Mouse (Mus musculus) MEL (cell line): ENCODE measurements around the gene Ift57. TPM values are rescaled to one million over a fixed set of nuclear protein-coding genes. Genes with fewer than 3 reads are reported as not detected.
A peak's percentile ranks its signal among the peaks of the same experiment; 100 is the strongest.

Experiments used
- DNase-seq: peaks from one replicate; pipeline ENCODE4 v3.0.0; 2011; ENCODE audit warnings: low read depth, low spot score
- H3K27ac ChIP-seq: 2 replicates; pipeline ENCODE4 v1.5.1; 2012; ENCODE audit warnings: low read depth, mild to moderate bottlenecking, control low read depth, low read length, moderate library complexity; ENCODE audit not compliant: control insufficient read depth
- H3K27me3 ChIP-seq, 2 experiments: fragments of 150-350 bp in 1 of 2; sonication (generic) in 1 of 2; 2 replicates each; pipeline ENCODE4 v1.6.1; 2012; ENCODE audit warnings: low read length in 2 of 2, mild to moderate bottlenecking in 2 of 2, improper control_type of control experiment in 1 of 2, moderate library complexity in 1 of 2; ENCODE audit not compliant: insufficient read depth in 2 of 2, control insufficient read depth in 1 of 2
- H3K36me3 ChIP-seq, 2 experiments: 2 replicates each; pipeline ENCODE4 v1.6.1; 2012 to 2014; ENCODE audit warnings: low read length in 2 of 2, improper control_type of control experiment in 1 of 2, inconsistent platforms in 1 of 2, mild to moderate bottlenecking in 1 of 2; ENCODE audit not compliant: insufficient read depth in 2 of 2, control insufficient read depth in 1 of 2
- H3K4me1 ChIP-seq, 2 experiments: fragments of 150-350 bp in 1 of 2; sonication (generic) in 1 of 2; 2 replicates each; pipeline ENCODE4 v1.6.1; 2012; ENCODE audit warnings: low read length in 2 of 2, improper control_type of control experiment in 1 of 2, mild to moderate bottlenecking in 1 of 2; ENCODE audit not compliant: insufficient read depth in 2 of 2, control insufficient read depth in 1 of 2
- H3K4me3 ChIP-seq, 2 experiments: fragments of 150-350 bp in 1 of 2; sonication (generic) in 1 of 2; 2 replicates each; pipeline ENCODE4 v1.5.1; 2012; ENCODE audit warnings: low read depth in 2 of 2, low read length in 2 of 2, mild to moderate bottlenecking in 2 of 2, moderate library complexity in 2 of 2, control low read depth in 1 of 2, improper control_type of control experiment in 1 of 2; ENCODE audit not compliant: control insufficient read depth in 1 of 2, insufficient read depth in 1 of 2
- H3K79me2 ChIP-seq: 2 replicates; pipeline ENCODE4 v1.6.1; 2012; ENCODE audit warnings: mild to moderate bottlenecking, low read length, moderate library complexity; ENCODE audit not compliant: control insufficient read depth, poor library complexity, insufficient read depth
- H3K9ac ChIP-seq: 2 replicates; pipeline ENCODE4 v1.6.1; 2012; ENCODE audit warnings: low read depth, mild to moderate bottlenecking, control low read depth, low read length, moderate library complexity; ENCODE audit not compliant: control insufficient read depth, poor library complexity, severe bottlenecking
- H3K9me3 ChIP-seq: fragments of 150-350 bp; sonication (generic); replicated peaks from 2 replicates; pipeline ENCODE4 v1.6.1; 2012; ENCODE audit warnings: mild to moderate bottlenecking, low read length, improper control_type of control experiment, moderate library complexity; ENCODE audit not compliant: insufficient read depth
- BHLHE40 ChIP-seq: IDR thresholded peaks from 2 replicates; pipeline ENCODE4 v1.6.1; 2012; ENCODE audit warnings: low read depth, mild to moderate bottlenecking, inconsistent platforms, low read length, improper control_type of control experiment, borderline replicate concordance
- ELF1 ChIP-seq: IDR thresholded peaks from 2 replicates; pipeline ENCODE4 v1.6.1; 2014; ENCODE audit warnings: low read depth, mild to moderate bottlenecking, inconsistent platforms, low read length, improper control_type of control experiment, moderate library complexity
- EP300 ChIP-seq, 2 experiments: IDR thresholded peaks; 2 replicates each; pipeline ENCODE4 v1.6.1; 2011; ENCODE audit warnings: improper control_type of control experiment in 2 of 2, low read length in 2 of 2, low read depth in 1 of 2, mild to moderate bottlenecking in 1 of 2
- ETS1 ChIP-seq: IDR thresholded peaks from 2 replicates; pipeline ENCODE4 v1.6.1; 2012; ENCODE audit warnings: low read depth, mild to moderate bottlenecking, inconsistent platforms, low read length, improper control_type of control experiment, moderate library complexity
- GABPA ChIP-seq: IDR thresholded peaks from 2 replicates; pipeline ENCODE4 v1.6.1; 2012; ENCODE audit warnings: low read depth, mild to moderate bottlenecking, inconsistent platforms, low read length, improper control_type of control experiment, moderate library complexity
- GATA1 ChIP-seq: IDR thresholded peaks from 2 replicates; pipeline ENCODE4 v1.6.1; 2011; ENCODE audit warnings: low read depth, low read length, improper control_type of control experiment
- JUND ChIP-seq: IDR thresholded peaks from 2 replicates; pipeline ENCODE4 v1.6.1; 2011; ENCODE audit warnings: low read depth, mild to moderate bottlenecking, improper control_type of control experiment, low read length
- MAFK ChIP-seq: IDR thresholded peaks from 2 replicates; pipeline ENCODE4 v1.6.1; 2011; ENCODE audit warnings: low read depth, mild to moderate bottlenecking, low read length, improper control_type of control experiment, borderline replicate concordance
- MAX ChIP-seq: IDR thresholded peaks from 2 replicates; pipeline ENCODE4 v1.6.1; 2011; ENCODE audit warnings: low read length, improper control_type of control experiment
- MEF2A ChIP-seq: IDR thresholded peaks from 2 replicates; pipeline ENCODE4 v1.6.1; 2014; ENCODE audit warnings: low read depth, mild to moderate bottlenecking, inconsistent platforms, low read length, improper control_type of control experiment; ENCODE audit not compliant: poor library complexity, insufficient replicate concordance, severe bottlenecking; ENCODE audit errors: extremely low read depth
- MXI1 ChIP-seq: IDR thresholded peaks from 2 replicates; pipeline ENCODE4 v1.6.1; 2011; ENCODE audit warnings: mild to moderate bottlenecking, low read depth, low read length, improper control_type of control experiment
- MYB ChIP-seq: IDR thresholded peaks from 2 replicates; pipeline ENCODE4 v1.6.1; 2011; ENCODE audit warnings: mild to moderate bottlenecking, low read depth, low read length, improper control_type of control experiment
- MYC ChIP-seq: IDR thresholded peaks from 2 replicates; pipeline ENCODE4 v1.6.1; 2011; ENCODE audit warnings: low read depth, mild to moderate bottlenecking, low read length, improper control_type of control experiment, moderate library complexity
- NELFE ChIP-seq: IDR thresholded peaks from 2 replicates; pipeline ENCODE4 v1.6.1; 2011; ENCODE audit warnings: low read depth, low read length, improper control_type of control experiment
- POLR2A ChIP-seq, 2 experiments: IDR thresholded peaks; 2 replicates each; pipeline ENCODE4 v1.6.1; 2011 to 2012; ENCODE audit warnings: low read length in 2 of 2, mild to moderate bottlenecking in 2 of 2, control low read depth in 1 of 2, improper control_type of control experiment in 1 of 2, low read depth in 1 of 2, moderate library complexity in 1 of 2; ENCODE audit not compliant: control insufficient read depth in 1 of 2, insufficient read depth in 1 of 2, poor library complexity in 1 of 2
- POLR2AphosphoS5 ChIP-seq: IDR thresholded peaks from 2 replicates; pipeline ENCODE4 v1.6.1; 2012; ENCODE audit warnings: low read depth, borderline replicate concordance, mild to moderate bottlenecking, inconsistent platforms, low read length, moderate library complexity, mixed read lengths
- RAD21 ChIP-seq: IDR thresholded peaks from 2 replicates; pipeline ENCODE4 v1.6.1; 2011; ENCODE audit warnings: mild to moderate bottlenecking, low read depth, low read length, improper control_type of control experiment
- SIN3A ChIP-seq: IDR thresholded peaks from 2 replicates; pipeline ENCODE4 v1.6.1; 2012; ENCODE audit warnings: low read length, improper control_type of control experiment, inconsistent platforms
- TAL1 ChIP-seq: IDR thresholded peaks from 2 replicates; pipeline ENCODE4 v1.6.1; 2012; ENCODE audit warnings: mild to moderate bottlenecking, inconsistent platforms, low read length, moderate library complexity, mixed read lengths
- TBP ChIP-seq: IDR thresholded peaks from 2 replicates; pipeline ENCODE4 v1.8.0; 2011; ENCODE audit warnings: low read depth, low read length, improper control_type of control experiment
- TCF12 ChIP-seq: IDR thresholded peaks from 2 replicates; pipeline ENCODE4 v1.6.1; 2014; ENCODE audit warnings: low read depth, mild to moderate bottlenecking, inconsistent platforms, low read length, improper control_type of control experiment, moderate library complexity
- UBTF ChIP-seq: IDR thresholded peaks from 2 replicates; pipeline ENCODE4 v1.6.1; 2012; ENCODE audit warnings: low read depth, mild to moderate bottlenecking, inconsistent platforms, low read length, improper control_type of control experiment, moderate library complexity, borderline replicate concordance; ENCODE audit not compliant: insufficient read depth
- ZMIZ1 ChIP-seq: IDR thresholded peaks from 2 replicates; pipeline ENCODE4 v1.6.1; 2012; ENCODE audit warnings: low read depth, mild to moderate bottlenecking, inconsistent platforms, low read length, improper control_type of control experiment, moderate library complexity
- ZNF384 ChIP-seq: IDR thresholded peaks from 2 replicates; pipeline ENCODE4 v1.6.1; 2012; ENCODE audit warnings: low read depth, mild to moderate bottlenecking, inconsistent platforms, low read length, improper control_type of control experiment
- polyA plus RNA-seq, 2 experiments: library from polyadenylated mRNA; stranded (reverse) in 1 of 2; unstranded in 1 of 2; fragments of >175 nt in 1 of 2; fragments of >200 nt in 1 of 2; gene quantifications; 2 replicates each; pipeline versions ENCODE4 v1.2.1 to v1.2.4; 2012; ENCODE audit warnings: low replicate concordance in 2 of 2, low read depth in 1 of 2; ENCODE audit not compliant: insufficient read length in 2 of 2, insufficient read depth in 1 of 2, missing spikeins in 1 of 2
- total RNA-seq: library from RNA; depleted of rRNA; stranded (reverse); fragments of 300-350 nt; gene quantifications from 2 replicates; pipeline ENCODE4 v1.2.3, GENCODE M21; 2012

Gene Ift57
- total and polyA plus RNA-seq, 3 experiments = 5.7 to 11.1 TPM; not detected in 1

GRCm38 (mm10) chr16:49776981-49777380, 77.9 kb downstream of the Ift57 start:
- DNase-seq = peak; percentile 88
- H3K79me2 ChIP-seq = no peaks in the 10 kb centered on the region
- peaks cover 0 to 39% of the 10 kb centered on the region in 2 experiments; a peak in 2 of 4 replicates for H3K36me3 ChIP-seq
- peak overlapping the region; percentile 70 for H3K9ac ChIP-seq
- H3K9me3 ChIP-seq = no peaks in the 10 kb centered on the region
- no peaks in the 10 kb centered on the region for H3K27me3 ChIP-seq
- H3K4me1 ChIP-seq = peaks cover 14 to 41% of the 10 kb centered on the region in 2 experiments
- H3K27ac ChIP-seq = peak overlapping the region; percentile 98
- TF ChIP-seq POLR2AphosphoS5 = no peak
- TF ChIP-seq MXI1 = peak; percentile 35; the same call in 1 of the 2 replicates
- no peak for TF ChIP-seq UBTF
- TF ChIP-seq GATA1 = peak; percentile 75
- peak; percentile 84 for TF ChIP-seq MYB
- peak; percentile 86 for TF ChIP-seq TBP
- TF ChIP-seq TAL1 = peak; percentile 82
- TF ChIP-seq MAFK = peak; percentile 37; the same call in 1 of the 2 replicates
- TF ChIP-seq ELF1 = no peak
- TF ChIP-seq EP300 (IDR thresholded peaks at IDR 0.05; ENCODE audit: low read depth in 1 of 2, low read length in 2 of 2) = peak; percentile 88 to 98
- TF ChIP-seq ETS1 = peak; percentile 88
- TF ChIP-seq JUND = peak; percentile 13; the same call in 1 of the 2 replicates
- TF ChIP-seq ZNF384 = 0 out of 2 replicates have a peak, but pooled peaks have one; percentile 4
- peak in 1 of 2 experiments; percentile 45; a peak in 2 of 4 replicates for TF ChIP-seq POLR2A (IDR thresholded peaks at IDR 0.05; ENCODE audit: control insufficient read depth in 1 of 2, insufficient read depth in 1 of 2, low read depth in 1 of 2, low read length in 2 of 2, poor library complexity in 1 of 2)
- TF ChIP-seq MEF2A = no peak
- peak; percentile 51; the same call in 1 of the 2 replicates for TF ChIP-seq BHLHE40
- TF ChIP-seq ZMIZ1 = peak; percentile 37; the same call in 1 of the 2 replicates
- TF ChIP-seq SIN3A = peak; percentile 86
- peak; percentile 53; the same call in 1 of the 2 replicates for TF ChIP-seq NELFE
- no peak; the same call in 1 of the 2 replicates for TF ChIP-seq GABPA
- peak; percentile 88 for TF ChIP-seq TCF12
- TF ChIP-seq MAX = 0 out of 2 replicates have a peak, but pooled peaks have one; percentile 30
- peak; percentile 81 for TF ChIP-seq MYC
- no peak; the same call in 1 of the 2 replicates for TF ChIP-seq RAD21
- H3K4me3 ChIP-seq = peak overlapping the region in 1 of 2 experiments; percentile 8; a peak in 1 of 4 replicates
